Mouse (Mus musculus) right cerebral cortex, postnatal 14 days (tissue): ENCODE data around the gene Wipf3.

Source experiments
- DNase-seq: peaks from one replicate; pipeline ENCODE4 v3.0.0; 2022

Wipf3 gene

DNA sequence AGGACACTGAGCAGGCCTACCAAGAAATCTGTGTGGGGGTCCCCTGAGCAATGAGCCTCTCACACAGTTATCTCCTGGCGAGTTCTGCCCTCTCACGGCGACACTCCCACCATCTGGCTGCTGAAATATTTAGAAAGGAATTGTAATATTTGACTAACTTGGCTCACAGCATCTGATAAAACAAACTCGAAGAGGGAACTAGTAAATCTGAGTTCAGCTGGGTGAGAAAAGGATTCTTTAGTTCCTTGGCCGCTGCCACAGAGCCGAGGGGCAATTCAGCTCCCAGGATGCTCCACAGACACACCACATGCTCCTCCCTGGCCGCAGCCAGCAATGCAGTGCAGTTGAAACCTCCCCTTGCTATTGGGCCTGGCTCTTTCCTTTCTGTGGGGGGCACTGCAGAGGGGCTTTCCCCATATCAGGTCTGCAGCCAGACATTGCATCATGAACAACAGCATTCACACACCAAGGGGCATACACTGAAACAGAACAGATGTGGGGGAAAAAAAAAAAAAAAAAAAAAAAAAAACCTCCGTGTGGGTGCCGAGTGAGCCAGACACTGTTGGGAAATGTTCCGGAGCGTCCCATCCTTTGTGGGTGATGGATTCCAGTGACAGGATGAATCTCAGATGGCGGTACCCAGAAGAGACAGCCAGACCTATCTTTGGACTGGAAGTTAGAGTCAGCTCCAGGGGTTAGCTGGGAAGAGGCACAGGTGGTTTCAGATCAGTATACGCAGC, 3.6 kb downstream of the Wipf3 start:
- no peak for DNase-seq

DNA sequence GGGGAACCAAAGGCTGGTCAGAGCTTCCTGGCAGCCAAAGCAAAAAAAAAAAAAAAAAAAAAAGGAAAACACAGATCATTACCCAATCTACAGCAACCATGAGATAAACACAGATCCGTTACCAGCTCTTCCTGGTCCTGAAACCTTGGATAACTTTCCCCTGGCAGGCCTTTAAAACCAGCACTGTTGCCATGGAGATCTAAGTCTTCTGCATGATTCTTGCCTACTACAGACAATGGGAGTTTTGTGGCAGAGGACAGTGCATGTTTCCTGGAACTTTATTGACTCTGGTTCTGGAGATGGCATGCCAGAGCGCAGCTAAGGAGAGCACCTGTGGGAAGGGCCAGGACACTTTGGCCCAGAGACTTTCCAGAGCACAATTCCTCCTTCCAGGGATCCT, 4.8 kb downstream of the Wipf3 start:
- DNase-seq, result no peak

DNA sequence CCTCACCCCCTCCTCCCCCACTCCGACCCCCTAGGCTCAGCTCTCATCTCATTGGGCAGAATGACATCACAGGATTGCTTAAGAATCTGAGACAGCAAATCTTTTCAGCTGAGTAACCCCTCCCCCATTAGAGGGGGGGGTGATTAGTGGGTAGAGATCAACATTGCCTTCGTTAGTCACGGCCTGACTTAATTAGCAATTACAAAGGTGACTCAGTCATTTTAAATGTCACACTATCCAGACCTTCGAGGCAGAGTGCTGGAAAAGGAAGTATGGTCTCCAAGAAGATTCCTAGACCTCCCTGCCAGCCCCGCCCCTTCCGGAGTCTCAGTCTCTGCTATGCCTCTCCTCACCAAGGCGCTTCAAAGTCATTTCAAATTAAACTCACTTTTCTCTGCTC, 6.3 kb downstream of the Wipf3 start:
- DNase-seq, result no peak

DNA sequence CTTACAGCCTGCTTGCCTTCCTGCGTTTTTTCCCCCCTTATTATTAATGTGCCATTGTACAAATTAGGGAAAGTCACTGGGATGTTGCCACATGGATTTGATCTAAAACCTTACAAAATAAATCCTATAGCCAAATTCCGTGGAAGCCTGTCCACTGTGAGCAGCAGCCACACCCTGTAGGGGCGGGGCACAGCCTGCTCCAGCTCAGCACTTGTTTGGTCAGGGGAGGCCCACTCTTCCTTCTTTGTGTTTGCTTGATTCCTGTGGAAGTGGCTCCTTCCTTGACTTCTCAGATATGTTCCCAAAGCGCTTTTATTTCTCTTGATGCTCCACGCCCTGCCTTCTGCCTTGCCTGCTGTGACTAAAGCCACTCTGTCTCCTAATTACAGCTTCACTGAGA, 6.9 kb downstream of the Wipf3 start:
- no peak for DNase-seq

DNA sequence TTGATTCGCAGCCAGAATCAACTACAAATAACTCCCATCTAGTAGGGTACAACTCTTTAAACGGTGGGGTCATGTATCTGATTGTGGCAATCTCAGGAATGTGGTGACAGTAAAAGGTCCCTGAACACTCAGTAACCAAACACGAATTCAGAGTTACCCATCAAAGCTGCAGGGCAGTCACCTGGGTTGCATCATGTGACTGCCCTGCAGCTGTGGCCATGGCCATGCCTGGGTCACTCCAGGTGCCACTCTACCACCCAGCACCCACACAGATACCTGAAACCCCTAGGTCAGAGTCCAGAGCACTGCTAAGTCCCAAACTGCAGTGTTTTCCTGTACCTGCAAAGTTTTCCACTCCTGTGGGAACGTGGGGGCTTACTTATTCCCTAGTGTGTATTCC, 9.1 kb downstream of the Wipf3 start:
- no peak for DNase-seq

DNA sequence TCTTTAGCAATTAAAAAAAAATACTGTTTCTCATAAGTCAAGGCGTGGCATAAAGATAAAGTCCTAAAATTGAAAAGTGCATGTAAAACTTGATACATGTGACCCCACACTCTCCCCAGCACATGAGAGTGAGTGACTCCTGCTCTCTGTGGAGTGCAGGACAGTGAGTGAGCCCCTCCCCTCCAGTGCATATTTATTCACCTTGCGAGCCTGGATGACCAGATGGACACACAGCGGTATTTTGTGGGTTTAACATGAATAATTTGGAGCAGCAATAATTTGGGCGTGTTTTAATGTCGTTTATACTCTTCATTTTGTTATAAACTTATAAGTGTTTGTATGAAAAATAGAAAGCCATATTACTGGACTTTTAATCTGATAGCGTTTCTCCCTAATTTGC, 11.3 kb downstream of the Wipf3 start:
- DNase-seq, result no peak

DNA sequence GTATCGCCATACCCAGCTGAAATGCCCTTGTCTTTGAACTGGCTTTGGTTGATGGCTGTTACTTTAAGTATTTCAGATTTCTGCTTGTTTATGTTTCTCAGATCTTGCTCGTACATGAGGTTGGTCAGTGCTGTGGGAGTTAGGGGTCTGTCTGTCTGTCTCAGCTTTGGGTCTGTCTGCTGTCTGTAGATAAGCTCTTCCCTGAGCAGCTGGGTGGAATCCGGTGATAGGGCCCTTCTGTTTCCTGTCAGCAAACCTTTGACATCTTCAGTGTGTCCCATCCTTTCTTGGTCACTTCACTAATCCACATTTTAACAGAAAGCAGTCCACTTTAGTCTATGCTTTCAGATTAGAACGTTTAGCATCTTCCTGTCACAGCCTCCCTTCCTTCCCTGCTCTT, 14.3 kb downstream of the Wipf3 start:
- no peak for DNase-seq

DNA sequence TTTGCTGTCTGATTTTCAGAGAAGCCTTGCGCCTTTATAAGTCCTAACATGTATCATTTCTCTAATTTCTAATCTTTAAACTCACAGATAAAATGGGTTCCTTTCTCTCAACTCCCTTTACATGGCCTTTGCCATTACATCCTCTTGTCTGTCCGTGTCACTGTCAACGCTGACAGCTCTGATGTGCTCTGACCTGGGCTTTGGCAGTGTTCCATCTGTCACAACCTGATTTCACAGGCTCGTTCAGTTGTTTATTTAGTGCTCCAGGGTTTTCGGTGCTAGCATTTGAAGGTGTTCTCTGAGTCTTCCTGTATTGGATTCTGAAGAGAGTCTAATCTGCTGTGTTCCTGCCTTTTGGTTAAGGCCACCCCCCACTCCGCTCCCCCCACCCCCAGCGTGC, 14.7 kb downstream of the Wipf3 start:
- DNase-seq, result no peak

DNA sequence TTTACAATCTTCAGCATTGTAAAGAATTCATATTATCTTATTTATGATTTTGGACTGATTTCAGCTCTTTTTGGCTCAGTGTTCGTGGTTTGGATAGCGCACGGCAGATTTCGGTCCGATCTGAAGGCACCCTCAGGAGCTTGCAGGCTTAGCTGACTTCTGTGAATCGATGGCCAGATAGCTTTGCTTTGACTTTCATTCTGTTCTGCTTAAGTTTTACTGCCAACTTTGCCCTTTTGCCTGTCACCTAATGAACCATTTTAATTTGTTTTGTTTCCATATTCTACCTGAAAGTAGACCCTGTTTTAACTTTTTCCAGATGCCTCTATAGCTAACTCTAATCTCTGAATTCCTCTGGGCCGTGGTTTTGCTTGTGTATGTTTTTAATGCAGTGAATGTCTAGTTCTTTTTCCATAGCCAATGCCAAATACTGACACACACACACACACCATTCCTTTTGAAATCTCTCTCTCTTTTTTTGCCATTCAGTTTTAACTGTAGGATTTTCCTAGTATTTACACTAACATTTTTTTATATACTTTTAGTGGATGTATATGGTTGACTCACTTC, 15.9 kb downstream of the Wipf3 start:
- DNase-seq, result no peak

DNA sequence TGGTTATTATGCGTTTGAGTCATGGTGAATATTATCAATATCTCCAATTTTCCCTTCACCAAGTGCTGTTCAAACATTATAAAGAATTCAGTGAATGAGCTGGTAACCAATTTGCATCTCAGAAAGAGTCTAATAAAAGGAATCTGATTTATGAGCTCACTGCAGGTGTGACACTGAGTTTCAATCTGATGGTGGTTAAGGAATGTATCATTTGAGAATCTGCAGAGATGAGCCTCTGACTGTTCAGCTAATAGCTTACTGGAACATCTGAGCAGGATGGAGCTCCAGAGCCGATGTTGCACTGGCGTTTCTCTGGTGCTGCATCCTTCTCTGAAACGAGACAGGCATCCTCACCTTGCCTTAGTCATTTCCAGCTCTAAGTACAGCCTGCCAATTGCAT, 17.9 kb downstream of the Wipf3 start:
- DNase-seq, result no peak

DNA sequence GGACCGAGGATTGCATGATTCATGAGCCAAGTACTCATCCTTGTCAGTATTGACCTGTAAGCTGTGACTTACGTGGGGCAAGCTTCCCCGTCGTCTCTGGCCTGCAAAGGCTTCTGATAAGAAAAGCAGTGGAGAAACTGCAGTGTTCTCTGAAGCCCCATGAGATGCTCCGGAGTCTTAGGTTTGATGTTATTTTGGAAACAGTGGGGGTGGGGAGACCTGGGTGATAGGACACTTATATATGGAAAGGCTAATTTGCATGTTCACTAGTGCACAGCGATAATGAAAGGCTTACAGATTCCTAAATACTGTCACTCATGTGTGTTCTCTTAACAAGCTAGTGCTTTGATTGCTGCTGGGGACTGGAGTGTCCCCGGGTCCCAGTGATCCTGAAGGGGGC, 30.3 kb downstream of the Wipf3 start:
- no peak for DNase-seq

DNA sequence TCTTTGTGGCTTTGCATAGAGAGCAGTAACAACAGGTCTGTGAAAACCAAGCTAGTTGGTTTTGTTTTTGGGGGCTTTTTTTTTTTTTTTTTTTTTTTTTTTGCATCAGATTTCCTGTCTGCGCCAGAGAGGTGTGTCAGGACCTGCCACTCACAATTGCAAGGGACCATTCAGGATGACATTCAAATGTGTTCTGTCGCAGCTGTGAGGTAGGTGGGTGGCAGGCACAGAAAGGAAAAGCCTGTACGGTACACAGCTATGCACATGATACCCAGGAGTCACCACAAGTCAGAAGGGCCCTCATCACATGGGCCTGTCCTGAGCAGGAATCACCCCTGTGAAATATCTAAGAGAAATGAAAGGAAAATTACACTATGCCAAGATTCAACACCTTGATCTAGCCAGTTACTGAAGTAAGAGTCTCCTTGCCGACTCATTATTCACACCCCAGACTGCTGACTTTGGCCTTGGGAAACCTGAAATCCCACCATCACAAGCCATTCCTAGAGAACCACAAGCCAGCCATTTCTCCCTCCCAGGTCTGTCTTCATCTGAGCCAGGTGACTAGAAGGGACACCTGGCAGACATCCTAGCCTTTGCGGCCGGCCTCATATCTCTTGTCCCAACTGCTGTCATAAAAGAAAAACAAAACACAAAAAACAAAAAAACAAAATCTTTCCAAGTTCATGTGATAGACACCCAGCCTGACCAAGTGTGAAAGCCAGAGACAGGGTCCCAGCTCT, 30.9 kb downstream of the Wipf3 start:
- no peak for DNase-seq

DNA sequence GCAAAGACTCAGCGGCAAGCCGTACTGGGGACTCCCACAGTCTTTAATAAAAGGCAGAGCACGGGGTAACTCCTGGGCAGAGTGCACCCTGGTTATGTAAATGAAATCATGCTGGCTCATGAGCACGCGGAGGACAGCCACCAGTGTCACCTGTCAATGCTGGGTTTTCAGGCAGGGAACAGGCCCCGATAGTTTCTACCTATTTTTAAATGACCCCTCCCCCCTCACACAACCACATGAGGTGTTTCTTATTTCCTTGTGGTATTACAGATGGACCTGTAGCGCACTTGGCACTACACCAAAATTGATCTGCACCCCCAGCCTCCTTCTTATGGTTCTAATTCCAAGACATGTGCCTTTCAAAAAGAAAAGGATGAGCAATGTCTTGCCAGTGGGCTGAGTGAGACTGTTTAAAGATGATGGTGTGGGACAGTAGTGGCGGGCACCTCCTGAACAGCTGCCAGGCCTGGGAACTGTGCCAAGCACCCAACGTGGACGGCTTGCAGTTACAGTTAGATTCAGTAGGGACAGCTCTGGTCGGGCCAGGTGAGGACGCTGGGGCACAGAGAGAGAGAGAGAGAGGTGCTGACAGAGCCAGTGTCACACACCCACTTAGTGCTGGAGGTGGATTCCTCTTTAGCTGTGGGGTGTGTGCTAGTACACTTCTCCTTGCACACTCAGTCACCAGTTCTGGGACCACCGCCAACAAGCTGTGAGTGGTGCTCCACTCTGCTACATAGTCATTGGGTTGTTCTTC, 31.7 kb downstream of the Wipf3 start:
- peak; percentile 63 for DNase-seq

DNA sequence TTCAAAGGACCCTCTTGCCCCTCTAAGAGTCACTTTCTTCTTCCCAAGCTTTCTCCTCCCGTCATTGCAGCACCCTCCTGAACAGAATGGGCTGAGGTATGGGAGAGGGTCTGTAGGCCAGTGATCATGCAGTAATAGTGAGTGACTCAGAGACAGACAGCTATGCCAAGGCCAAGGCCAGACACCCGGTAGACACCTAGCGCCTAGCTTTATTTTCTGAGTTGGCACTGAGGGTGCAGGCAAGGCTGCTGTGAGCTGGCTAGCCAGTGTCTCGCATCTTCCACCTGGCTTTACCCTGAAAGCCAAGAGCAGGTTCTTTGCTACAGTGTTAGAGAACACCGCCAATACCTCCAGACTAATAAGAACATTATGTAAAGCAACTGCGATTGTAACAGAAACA, 33.4 kb downstream of the Wipf3 start:
- no peak for DNase-seq

DNA sequence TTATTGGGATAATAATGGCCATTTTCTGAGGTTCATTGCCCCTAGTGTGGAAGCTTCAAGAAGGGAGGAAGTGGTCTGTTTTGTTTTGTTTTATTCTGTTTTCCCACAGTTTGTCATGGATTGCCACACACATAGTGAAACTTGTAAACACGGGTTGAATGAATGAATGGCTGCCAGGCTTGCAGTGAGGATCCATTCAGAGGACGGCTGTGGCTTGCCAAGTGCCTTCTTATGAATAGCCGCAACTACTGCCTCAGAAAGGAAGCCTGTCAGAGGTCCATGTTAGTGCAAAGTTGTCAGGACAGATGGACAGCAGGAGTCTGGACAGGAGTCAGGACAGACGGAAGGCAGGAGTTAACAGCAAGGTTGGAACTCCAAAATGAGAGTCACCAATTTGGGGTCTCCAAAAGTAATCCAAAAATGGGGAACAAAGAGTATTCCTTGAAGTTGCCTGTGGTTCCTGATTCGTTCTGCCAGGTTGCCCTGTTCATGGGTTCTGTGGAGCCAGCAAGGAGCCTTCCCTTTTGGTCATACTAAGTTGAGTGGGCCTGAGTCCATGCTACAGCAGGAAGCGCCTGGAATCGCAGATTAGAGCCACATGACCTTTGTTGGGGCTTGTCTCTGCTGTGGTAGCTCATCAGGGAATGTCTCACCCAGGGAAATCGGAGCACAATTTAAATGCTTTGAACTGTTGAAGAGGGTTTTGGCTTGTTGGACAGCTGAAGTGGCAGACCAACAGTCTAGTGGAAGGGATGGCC, 34.5 kb downstream of the Wipf3 start:
- DNase-seq, result no peak

DNA sequence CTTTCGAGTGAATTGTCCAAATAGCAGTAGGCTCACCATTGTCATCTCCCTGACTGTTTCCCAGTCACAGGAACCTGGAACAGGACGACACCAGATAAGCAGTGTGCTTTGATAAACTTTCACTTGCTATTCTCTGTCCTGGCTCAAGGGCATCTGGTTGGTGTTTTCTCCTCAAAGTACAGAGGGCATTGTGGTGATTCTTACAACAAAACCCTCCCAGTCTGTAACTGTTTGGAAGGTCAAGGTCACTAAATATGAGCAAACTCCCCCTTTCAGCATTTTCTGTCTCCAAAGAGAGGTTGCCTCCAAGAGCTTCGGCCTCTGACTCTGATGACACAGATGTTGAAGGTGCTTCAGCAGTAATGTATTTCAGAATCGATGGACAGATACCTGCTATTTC, 35.5 kb downstream of the Wipf3 start:
- DNase-seq, result no peak

DNA sequence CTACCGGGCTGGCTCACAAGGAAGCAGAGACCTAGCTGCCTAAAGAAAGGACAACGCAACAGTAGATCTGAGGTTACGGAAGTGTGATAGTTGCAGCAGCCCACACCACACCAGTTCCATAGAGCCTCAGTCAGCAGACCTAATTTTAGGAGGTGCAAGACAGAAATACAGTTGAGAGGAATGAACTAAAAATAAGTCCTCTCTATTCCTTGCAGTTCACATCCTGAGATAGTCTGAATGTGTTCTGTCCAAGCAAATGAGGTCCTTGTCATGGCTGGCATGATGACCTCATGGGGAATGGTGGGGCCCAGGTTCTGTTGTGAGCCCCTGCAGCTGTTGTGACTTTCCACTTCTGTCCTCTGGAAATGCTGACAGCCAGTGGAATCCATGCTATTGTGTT, 38.0 kb downstream of the Wipf3 start:
- no peak for DNase-seq

DNA sequence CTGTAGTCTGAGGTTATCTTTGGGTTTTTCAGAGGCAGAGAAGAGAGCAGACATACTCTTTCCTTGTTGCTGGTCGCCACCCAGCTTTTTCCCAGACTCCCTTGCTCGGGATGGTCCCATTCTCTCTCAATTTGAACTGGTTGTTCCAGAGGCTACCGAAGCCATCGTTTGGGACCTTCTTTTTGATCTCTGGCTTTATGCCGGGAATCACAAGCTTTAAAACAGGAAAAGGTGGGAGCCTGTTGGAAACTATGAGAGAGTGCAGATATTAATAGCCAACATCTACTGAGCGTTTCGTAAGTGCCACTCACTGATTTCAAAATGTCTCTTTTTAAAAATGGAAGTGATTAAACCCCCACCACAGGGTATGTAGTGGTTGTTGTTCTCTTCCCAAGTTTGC, 42.5 kb downstream of the Wipf3 start:
- no peak for DNase-seq

DNA sequence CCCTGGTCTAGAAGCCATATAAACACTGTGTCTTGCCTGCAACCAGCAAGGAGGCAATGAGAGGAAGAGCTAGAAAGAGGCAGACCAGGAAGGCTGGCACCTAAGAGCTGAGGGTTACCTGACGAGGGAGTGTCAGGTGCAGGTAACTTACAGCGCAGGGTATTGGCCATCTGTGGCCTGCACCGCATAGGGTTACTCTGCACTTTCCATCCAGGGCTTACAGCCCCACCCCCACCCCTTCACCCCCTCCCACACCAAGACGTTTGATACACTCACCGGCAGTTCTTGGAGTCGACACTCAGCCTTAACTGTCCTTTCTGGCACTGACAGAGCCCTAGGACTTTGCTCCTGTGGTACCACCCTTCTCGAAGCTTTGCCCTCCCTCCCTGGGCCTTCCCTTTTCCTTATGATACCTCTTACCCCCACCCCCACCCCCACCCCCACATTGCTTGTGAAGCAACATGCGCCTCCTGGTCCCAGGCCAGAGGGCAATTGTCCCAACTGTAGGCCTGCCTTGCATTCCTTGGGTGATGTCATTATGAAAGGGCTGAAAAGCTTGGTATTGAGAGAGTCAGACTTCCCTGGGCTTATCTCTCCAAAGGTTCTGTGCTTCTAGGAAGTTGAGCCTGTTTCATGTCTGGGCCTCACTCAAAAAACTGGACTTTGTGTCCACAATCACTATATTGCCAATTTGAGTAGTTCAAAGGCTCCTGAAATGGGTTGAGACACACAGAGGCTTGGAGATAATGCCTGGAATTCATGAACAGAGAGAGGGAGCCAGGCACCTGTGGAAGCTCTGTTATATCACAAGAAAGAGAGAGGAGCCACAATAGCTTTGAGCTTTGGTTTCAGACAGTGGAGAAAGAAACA, 43.7 kb downstream of the Wipf3 start:
- DNase-seq, result no peak

DNA sequence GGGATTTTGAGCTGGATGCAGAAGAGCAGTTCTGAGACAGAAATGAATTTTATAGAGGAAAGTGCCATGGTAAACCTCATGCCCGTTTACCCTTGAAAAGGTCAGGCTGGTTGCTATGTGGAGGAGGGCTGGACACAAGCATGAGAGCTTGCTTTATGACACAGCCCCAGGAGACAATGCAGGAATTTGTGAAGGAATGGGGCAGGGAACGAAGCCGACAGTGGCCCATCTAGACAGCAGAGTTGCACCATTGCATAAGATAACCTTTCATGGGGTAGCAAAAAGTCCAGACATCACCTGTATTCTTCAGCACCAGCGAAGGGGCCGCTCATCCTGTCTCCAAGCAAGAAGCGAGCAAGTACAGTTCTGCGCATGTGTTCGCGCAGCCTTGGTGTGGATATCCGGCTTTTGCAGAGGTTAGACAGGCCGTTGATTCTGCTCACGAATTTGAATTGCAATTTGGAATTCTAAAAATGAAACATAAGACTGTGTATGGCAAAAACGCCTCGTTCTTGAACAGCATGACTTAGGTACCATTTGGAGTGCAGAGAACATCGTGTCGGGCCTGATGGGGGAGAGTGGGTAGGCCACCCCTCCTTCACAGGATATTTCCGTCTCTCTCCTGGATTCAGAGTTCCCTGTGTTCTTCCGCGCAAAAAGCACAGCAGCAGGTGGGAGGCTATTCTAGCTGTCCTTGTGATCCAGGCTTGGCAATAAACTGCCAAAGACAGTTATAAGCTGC, 46.7 kb downstream of the Wipf3 start:
- DNase-seq, result peak; percentile 31

DNA sequence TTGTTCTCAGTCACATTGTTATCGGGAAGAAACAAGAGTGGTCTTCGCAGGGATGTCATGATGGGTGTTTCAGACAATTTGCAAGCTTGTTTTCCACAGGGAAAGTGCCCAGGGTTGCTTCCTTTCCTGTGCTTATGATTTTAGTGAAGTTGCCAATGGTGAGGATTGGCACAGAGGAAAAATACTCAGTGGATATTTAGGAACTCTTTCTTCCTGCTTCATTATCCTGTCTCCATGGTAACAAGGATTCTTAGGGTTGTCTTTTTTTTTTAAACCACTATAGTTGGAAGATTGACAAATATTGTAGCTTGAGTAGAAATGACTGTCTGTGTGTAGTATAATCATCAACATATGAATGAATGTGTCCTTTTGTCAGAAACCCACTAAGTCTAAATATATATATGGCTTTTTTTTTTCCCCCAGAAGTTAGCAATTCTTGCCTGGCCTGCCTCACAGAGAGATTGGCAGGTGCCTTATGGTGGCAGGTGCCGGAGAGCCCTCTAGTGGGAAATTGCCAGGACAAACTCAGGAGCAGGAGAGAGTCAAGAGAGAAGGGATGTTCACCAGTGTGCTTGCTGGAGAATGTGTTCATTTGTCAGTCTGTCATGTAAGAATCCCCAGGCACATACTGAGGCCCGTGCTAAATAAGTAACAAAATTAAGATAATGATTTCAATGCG, 49.4 kb downstream of the Wipf3 start:
- DNase-seq, result no peak
